In genomic region chr5:74765061-74765767, GRCm38 (mm10) we compare ENCODE assay signal across 10 mouse cellular contexts.
A peak's percentile ranks its signal among the peaks of the same experiment; 100 is the strongest.
DNase-seq lines count a peak whose midpoint lies in the region; ATAC-seq and TF ChIP-seq lines count a peak whose summit lies in the region.
"Had no signal": no experiment of that assay in that cellular context is flagged by ENCODE, and none has a peak within 500 bp of the region (broad histone marks: within the 10 kb centered on the region; RNA-seq: fewer than 3 reads in every experiment).

No protein-coding gene starts in this region.

- H3K4me3 ChIP-seq in embryonic facial prominence, embryonic 13.5 days = no peak overlapping the region
- no peak overlapping the region for H3K4me3 ChIP-seq in embryonic facial prominence, embryonic 10.5 days
- H3K4me3 ChIP-seq in kidney, adult 2 months (ENCODE audit: insufficient read depth, low read depth, low read length) = no peak overlapping the region
- H3K4me3 ChIP-seq in neural tube, embryonic 14.5 days (ENCODE audit: low read depth, low read length) = no peak overlapping the region

- H3K9me3 ChIP-seq in embryonic facial prominence, embryonic 13.5 days = no peaks in the 10 kb centered on the region
- no peaks in the 10 kb centered on the region for H3K9me3 ChIP-seq in embryonic facial prominence, embryonic 10.5 days
- no peaks in the 10 kb centered on the region; the same call in 1 of the 2 replicates for H3K9me3 ChIP-seq in neural tube, embryonic 14.5 days (ENCODE audit: control insufficient read depth, low read length)

- 0 out of 2 replicates have a peak overlapping the region, but pooled peaks have one; percentile 0 for H3K4me2 ChIP-seq in embryonic facial prominence, embryonic 13.5 days
- H3K4me2 ChIP-seq in neural tube, embryonic 14.5 days (ENCODE audit: low read depth, low read length) = no peak overlapping the region

- TF ChIP-seq POLR2A in kidney, adult 2 months (IDR thresholded peaks at IDR 0.05; ENCODE audit: low read depth, low read length) = no peak

- no peaks in the 10 kb centered on the region for H3K27me3 ChIP-seq in embryonic facial prominence, embryonic 13.5 days
- no peaks in the 10 kb centered on the region for H3K27me3 ChIP-seq in embryonic facial prominence, embryonic 10.5 days (replicated peaks; ENCODE audit: low read depth, poor library complexity, severe bottlenecking)
- H3K27me3 ChIP-seq in kidney, adult 2 months (replicated peaks; ENCODE audit: control insufficient read depth, insufficient read depth, low read length) = no peaks in the 10 kb centered on the region; the same call in 1 of the 2 replicates
- no peaks in the 10 kb centered on the region for H3K27me3 ChIP-seq in neural tube, embryonic 14.5 days (ENCODE audit: control insufficient read depth, insufficient read depth, low read length)

- H3K9ac ChIP-seq in embryonic facial prominence, embryonic 13.5 days = no peak overlapping the region
- no peak overlapping the region for H3K9ac ChIP-seq in neural tube, embryonic 14.5 days (replicated peaks; ENCODE audit: low read depth, low read length)

- no peak for TF ChIP-seq CTCF in kidney, adult 2 months (conservative IDR thresholded peaks at IDR 0.05; ENCODE audit: insufficient read depth, insufficient read length, low read depth, low read length)

- H3K36me3 ChIP-seq in embryonic facial prominence, embryonic 13.5 days = no peaks in the 10 kb centered on the region
- no peaks in the 10 kb centered on the region for H3K36me3 ChIP-seq in embryonic facial prominence, embryonic 10.5 days (replicated peaks)
- no peaks in the 10 kb centered on the region for H3K36me3 ChIP-seq in kidney, adult 2 months (ENCODE audit: control insufficient read depth, insufficient read depth, low read length)
- H3K36me3 ChIP-seq in neural tube, embryonic 14.5 days (ENCODE audit: control insufficient read depth, insufficient read depth, low read length) = no peaks in the 10 kb centered on the region

- peaks cover 17% of the 10 kb centered on the region for H3K4me1 ChIP-seq in embryonic facial prominence, embryonic 13.5 days
- peaks cover 3% of the 10 kb centered on the region; the same call in 1 of the 2 replicates for H3K4me1 ChIP-seq in embryonic facial prominence, embryonic 10.5 days
- H3K4me1 ChIP-seq in kidney, adult 2 months (ENCODE audit: control insufficient read depth, insufficient read depth, low read length) = peaks cover 7% of the 10 kb centered on the region
- no peaks in the 10 kb centered on the region for H3K4me1 ChIP-seq in neural tube, embryonic 14.5 days (ENCODE audit: control insufficient read depth, insufficient read depth, low read length)

- ATAC-seq in embryonic facial prominence, embryonic 13.5 days (ENCODE audit: insufficient number of reproducible peaks, insufficient read depth, low FRiP score, low TSS enrichment, low read depth) = no peak
- ATAC-seq in neural tube, embryonic 14.5 days (ENCODE audit: low read depth) = peak; percentile 41; the same call in 1 of the 2 replicates

- 32% methylated on average over 9 of the region's 9 CpGs for WGBS in embryonic facial prominence, embryonic 13.5 days
- 67% methylated on average over 9 of the region's 9 CpGs for WGBS in embryonic facial prominence, embryonic 10.5 days
- 39% methylated on average over 9 of the region's 9 CpGs for WGBS in kidney, adult 2 months
- WGBS in neural tube, embryonic 14.5 days = 31% methylated on average over 9 of the region's 9 CpGs

- no peak for DNase-seq in embryonic facial prominence, embryonic 10.5 days (ENCODE audit: low spot score)
- DNase-seq in kidney, adult 2 months = peak; percentile 41
- DNase-seq in kidney, adult 18-20 months = no peak
- DNase-seq in retina, postnatal 1 day = peak; percentile 34
- no peak for DNase-seq in retina, embryonic 14.5 days (ENCODE audit: low spot score)
- DNase-seq in thymus, postnatal 10 days (ENCODE audit: low spot score in 2 of 2) = no peak
- DNase-seq: heart, adult 18-20 months; liver had no signal

- H3K27ac ChIP-seq in embryonic facial prominence, embryonic 13.5 days = peak overlapping the region; percentile 44; the same call in 1 of the 2 replicates
- no peak overlapping the region for H3K27ac ChIP-seq in embryonic facial prominence, embryonic 10.5 days (replicated peaks)
- H3K27ac ChIP-seq in kidney, adult 2 months (ENCODE audit: insufficient read depth, low read depth, low read length) = peak overlapping the region; percentile 34; the same call in 1 of the 2 replicates
- H3K27ac ChIP-seq in neural tube, embryonic 14.5 days (ENCODE audit: low read depth, low read length) = no peak overlapping the region; the same call in 1 of the 2 replicates

Comparison
In these comparisons a context has a peak if more than half of its experiments do, and no peak if none do; other contexts are left out.
1. H3K27ac ChIP-seq: peak in embryonic facial prominence, embryonic 13.5 days (single experiment) and kidney, adult 2 months (single experiment); none in embryonic facial prominence, embryonic 10.5 days (single experiment) and neural tube, embryonic 14.5 days (single experiment).
2. DNase-seq: peak in kidney, adult 2 months (single experiment) and retina, postnatal 1 day (single experiment); none in embryonic facial prominence, embryonic 10.5 days (single experiment), kidney, adult 18-20 months (single experiment), retina, embryonic 14.5 days (single experiment) and thymus, postnatal 10 days (0 of 2).